Mouse (Mus musculus) intestine, embryonic 16.5 days (tissue): ENCODE data around the gene Cav2. TPM values are rescaled to one million over a fixed set of nuclear protein-coding genes. Genes with fewer than 3 reads are reported as not detected.

Experiments used
- ATAC-seq: fragments of 200-750 bp; cut with Nextera tagmentation; 2 replicates; pipeline ENCODE4 v1.8.0; 2017; ENCODE audit warnings: moderate TSS enrichment, moderate library complexity
- H3K27ac ChIP-seq: fragments of 300-500 bp; sonication (generic); 2 replicates; pipeline ENCODE4 v1.5.1; 2014; ENCODE audit warnings: mild to moderate bottlenecking, low read length
- H3K27me3 ChIP-seq: fragments of 300-500 bp; sonication (generic); replicated peaks from 2 replicates; pipeline ENCODE4 v1.6.1; 2014; ENCODE audit warnings: low read length, control low read depth, mixed read lengths; ENCODE audit not compliant: control insufficient read depth, insufficient read depth
- H3K36me3 ChIP-seq: fragments of 300-500 bp; sonication (generic); 2 replicates; pipeline ENCODE4 v1.6.1; 2014; ENCODE audit warnings: low read length, control low read depth; ENCODE audit not compliant: control insufficient read depth, insufficient read depth
- H3K4me1 ChIP-seq: fragments of 300-500 bp; sonication (generic); 2 replicates; pipeline ENCODE4 v1.6.1; 2014; ENCODE audit warnings: low read length, control low read depth, mixed read lengths; ENCODE audit not compliant: control insufficient read depth, insufficient read depth
- H3K4me2 ChIP-seq: fragments of 300-500 bp; sonication (generic); 2 replicates; pipeline ENCODE4 v1.6.1; 2014; ENCODE audit warnings: low read depth, low read length, control low read depth
- H3K4me3 ChIP-seq: fragments of 300-500 bp; sonication (generic); 2 replicates; pipeline ENCODE4 v1.5.1; 2014; ENCODE audit warnings: mild to moderate bottlenecking, low read length
- H3K9ac ChIP-seq: fragments of 300-500 bp; sonication (generic); 2 replicates; pipeline ENCODE4 v1.6.1; 2014; ENCODE audit warnings: low read depth, low read length
- H3K9me3 ChIP-seq: fragments of 300-500 bp; sonication (generic); 2 replicates; pipeline ENCODE4 v1.6.1; 2016; ENCODE audit warnings: low read length, control low read depth; ENCODE audit not compliant: control insufficient read depth
- WGBS: fragments of 180-500 bp; shearing (Covaris S2); extraction: QIAGEN DNeasy Blood & Tissue Kit; methylation state at CpG from one replicate; pipeline ENCODE4 v1.1.7; 2014; 5-methylcytosine and 5-hydroxymethylcytosine counted together
- polyA plus RNA-seq: library from polyadenylated mRNA; unstranded; fragments of >200 nt; fragmentation: Nextera tagmentation; extraction: Ambion mirVana; gene quantifications from 2 replicates; pipeline ENCODE4 v1.2.1, GENCODE M21; 2015

Cav2 gene
- polyA plus RNA-seq, 1 experiment from 2014 or later: 21.0 TPM

GRCm38 (mm10) chr6:17317167-17317524 lies 36.2 kb downstream of the Cav2 start:
- no peaks in the 10 kb centered on the region for H3K9me3 ChIP-seq
- no peaks in the 10 kb centered on the region for H3K36me3 ChIP-seq
- no peak overlapping the region for H3K4me3 ChIP-seq
- no peaks in the 10 kb centered on the region for H3K27me3 ChIP-seq
- 16% methylated on average over 1 of the region's 1 CpGs for WGBS
- H3K27ac ChIP-seq: no peak overlapping the region; the same call in 1 of the 2 replicates
- H3K4me2 ChIP-seq: no peak overlapping the region
- no peak overlapping the region for H3K9ac ChIP-seq
- ATAC-seq: peak; percentile 71
- H3K4me1 ChIP-seq: peaks cover 10% of the 10 kb centered on the region

DNA sequence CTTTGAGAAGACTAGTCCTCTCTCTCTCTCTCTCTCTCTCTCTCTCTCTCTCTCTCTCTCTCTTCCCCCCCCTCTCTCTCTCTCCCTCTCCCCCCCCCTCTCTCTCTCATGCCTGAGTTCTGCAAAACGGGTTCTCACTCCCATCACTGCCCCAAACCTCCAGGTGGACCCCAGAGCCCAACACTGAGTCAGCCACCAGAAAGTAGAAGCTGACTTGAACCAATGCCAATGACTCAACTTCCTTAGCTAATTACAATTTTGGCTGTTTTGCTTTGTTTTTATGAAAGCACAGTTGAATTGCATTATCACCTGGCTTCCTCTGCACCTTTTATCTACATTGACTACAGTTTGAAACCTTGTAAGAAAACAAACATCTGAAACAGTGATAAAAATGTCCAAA lies 37.0 kb downstream of the Cav2 start:
- Histone ChIP-seq H3K36me3 (no peaks in the 10 kb centered on the region), H3K9ac (no peak overlapping the region), H3K4me3 (no peak overlapping the region), H3K9me3 (no peaks in the 10 kb centered on the region), H3K27ac (no peak overlapping the region), H3K4me2 (no peak overlapping the region), H3K4me1 (peaks cover 10% of the 10 kb centered on the region), H3K27me3 (no peaks in the 10 kb centered on the region)
- WGBS: 71% methylated on average over 1 of the region's 1 CpGs
- no peak for ATAC-seq

DNA sequence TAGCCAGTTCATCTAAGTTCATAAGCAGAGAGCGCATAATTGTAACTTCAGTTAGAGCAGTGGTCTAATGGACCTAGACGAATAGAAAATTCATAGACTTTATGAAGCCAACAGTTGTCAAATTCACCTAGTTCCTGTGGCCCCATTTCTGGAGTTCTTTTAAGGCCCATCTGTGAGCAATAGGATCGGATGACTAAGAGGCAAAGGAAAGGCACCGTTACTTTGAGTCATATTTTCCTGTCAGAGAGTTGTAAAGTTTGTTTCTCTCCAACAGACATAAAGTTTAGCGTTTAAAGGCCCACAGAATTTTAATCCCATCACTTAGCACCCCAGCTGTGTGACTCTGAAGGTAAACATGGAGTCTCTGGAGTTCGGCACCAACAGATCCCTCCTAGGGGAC lies 41.0 kb downstream of the Cav2 start:
- ATAC-seq: no peak
- Histone ChIP-seq H3K4me1 (peaks cover under 1% of the 10 kb centered on the region; the same call in 1 of the 2 replicates), H3K36me3 (no peaks in the 10 kb centered on the region), H3K4me3 (no peak overlapping the region), H3K9me3 (no peaks in the 10 kb centered on the region), H3K27ac (no peak overlapping the region), H3K4me2 (no peak overlapping the region), H3K9ac (no peak overlapping the region), H3K27me3 (no peaks in the 10 kb centered on the region)
- 76% methylated on average over 6 of the region's 6 CpGs for WGBS

GRCm38 (mm10) chr6:17327216-17327615 lies 46.2 kb downstream of the Cav2 start:
- Histone ChIP-seq H3K36me3 (no peaks in the 10 kb centered on the region), H3K9ac (no peak overlapping the region), H3K27ac (no peak overlapping the region), H3K27me3 (no peaks in the 10 kb centered on the region), H3K4me3 (no peak overlapping the region), H3K4me1 (no peaks in the 10 kb centered on the region), H3K4me2 (no peak overlapping the region), H3K9me3 (no peaks in the 10 kb centered on the region)
- ATAC-seq: no peak
- WGBS: 38% methylated on average over 11 of the region's 11 CpGs

- no peak overlapping the region for H3K27ac ChIP-seq
- no peaks in the 10 kb centered on the region for H3K27me3 ChIP-seq
- H3K9me3 ChIP-seq: no peaks in the 10 kb centered on the region
- no peak for ATAC-seq
- no peaks in the 10 kb centered on the region for H3K4me1 ChIP-seq
- no peak overlapping the region for H3K4me2 ChIP-seq
- H3K4me3 ChIP-seq: no peak overlapping the region
- no peak overlapping the region for H3K9ac ChIP-seq
- H3K36me3 ChIP-seq: no peaks in the 10 kb centered on the region
- 54% methylated on average over 3 of the region's 3 CpGs for WGBS
These were observed 48.8 kb downstream of the Cav2 start for GRCm38 (mm10) chr6:17329801-17330200.

- no peak overlapping the region for H3K27ac ChIP-seq
- no peaks in the 10 kb centered on the region for H3K4me1 ChIP-seq
- no peaks in the 10 kb centered on the region for H3K9me3 ChIP-seq
- ATAC-seq: no peak
- 92% methylated on average over 2 of the region's 2 CpGs for WGBS
- no peak overlapping the region for H3K9ac ChIP-seq
- H3K27me3 ChIP-seq: no peaks in the 10 kb centered on the region
- H3K4me3 ChIP-seq: no peak overlapping the region
- H3K36me3 ChIP-seq: no peaks in the 10 kb centered on the region
- H3K4me2 ChIP-seq: no peak overlapping the region
These were observed 56.7 kb downstream of the Cav2 start for GRCm38 (mm10) chr6:17337724-17338123.

Other genes with a start within 250 kb of the Cav2 start
- gene Tes, start 216.0 kb upstream of the Cav2 start, polyA plus RNA-seq: 90.1 and 97.0 TPM in 2 replicates
- 189 and 198 TPM in 2 replicates for gene Cav1, start 25.1 kb downstream of the Cav2 start, polyA plus RNA-seq
- gene Met, start 182.6 kb downstream of the Cav2 start, polyA plus RNA-seq: 10.5 and 14.1 TPM in 2 replicates